ENCODE assay signal across 15 mouse cellular contexts in the genomic region with DNA sequence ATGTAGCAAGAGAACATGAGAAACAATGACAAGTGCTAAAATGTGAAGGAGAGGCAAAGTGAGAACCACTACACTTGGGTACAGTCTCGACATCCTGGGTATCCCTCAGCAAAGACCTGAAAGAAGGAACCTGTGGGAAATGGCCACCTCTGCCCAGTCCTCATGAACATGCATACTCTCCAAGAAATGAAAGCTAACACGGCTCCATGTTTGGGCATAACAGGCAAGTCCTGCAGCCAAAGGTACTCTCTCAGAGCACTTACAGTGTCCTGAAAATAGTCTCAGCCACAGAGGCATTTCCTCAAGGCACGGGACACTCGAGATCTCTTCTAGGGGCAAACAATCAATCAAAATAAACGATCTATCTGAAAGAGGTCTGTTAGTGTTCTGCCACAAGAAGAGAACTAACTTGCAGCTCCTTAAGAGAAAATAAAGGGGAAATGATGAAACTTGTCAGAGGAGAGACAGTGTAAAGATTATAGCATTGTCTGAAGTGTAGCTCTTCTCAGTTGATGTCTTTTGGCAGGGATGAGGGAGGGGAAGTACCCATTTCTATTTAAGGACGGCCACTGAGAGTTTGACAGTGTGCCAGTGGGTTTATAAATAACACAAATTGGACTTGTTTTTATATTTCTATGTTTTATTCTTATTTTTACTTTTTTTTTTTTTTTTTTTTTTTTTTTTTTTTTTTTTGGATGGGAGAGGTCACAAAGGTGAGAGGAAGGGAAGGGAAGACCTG.
A peak's percentile ranks its signal among the peaks of the same experiment; 100 is the strongest.
DNase-seq lines count a peak whose midpoint lies in the region; ATAC-seq and TF ChIP-seq lines count a peak whose summit lies in the region.
"Had no signal": no experiment of that assay in that cellular context is flagged by ENCODE, and none has a peak within 500 bp of the region (broad histone marks: within the 10 kb centered on the region; RNA-seq: fewer than 3 reads in every experiment).

No protein-coding gene starts in this region.

- ATAC-seq in heart, embryonic 12.5 days (ENCODE audit: insufficient number of reproducible peaks, low FRiP score) = no peak
- ATAC-seq: forebrain, postnatal 0 days; intestine, postnatal 0 days had no signal

- TF ChIP-seq CTCF in gastrocnemius, adult 2 months (IDR thresholded peaks at IDR 0.05) = no peak

- intact Hi-C loops in gastrocnemius, adult 2 months (cut with DNase I) = no loop called here

- WGBS in heart, embryonic 12.5 days = 32% methylated on average over 6 of the region's 6 CpGs

- no peak for DNase-seq in gastrocnemius, adult 2 months
- DNase-seq in gastrocnemius, postnatal 4 days (ENCODE audit: low spot score in 2 of 2) = no peak
- DNase-seq in lung, postnatal 36 days = peak; percentile 18
- no peak for DNase-seq in lung, postnatal 25 days (ENCODE audit: low spot score)
- DNase-seq in telencephalon, adult 2 months (ENCODE audit: low read depth, low spot score) = peak; percentile 16
- DNase-seq in left cerebral cortex, adult 18-20 months (ENCODE audit: low spot score in 2 of 2) = no peak
- no peak for DNase-seq in cerebellum, adult 9-11 months
- DNase-seq: adrenal gland, postnatal 14 days; cerebellum, adult 11-12 months; forebrain, postnatal 0 days; right cerebral cortex, postnatal 4 days had no signal

- no peaks in the 10 kb centered on the region for H3K36me3 ChIP-seq in heart, embryonic 12.5 days
- H3K36me3 ChIP-seq: embryonic facial prominence, embryonic 12.5 days; limb, embryonic 13.5 days had no signal

- peak overlapping the region; percentile 54 for H3K4me3 ChIP-seq in gastrocnemius, adult 2 months
- no peak overlapping the region for H3K4me3 ChIP-seq in heart, embryonic 12.5 days
- H3K4me3 ChIP-seq: embryonic facial prominence, embryonic 12.5 days; limb, embryonic 13.5 days had no signal

- no peaks in the 10 kb centered on the region; the same call in 1 of the 2 replicates for H3K4me1 ChIP-seq in heart, embryonic 12.5 days (replicated peaks)
- H3K4me1 ChIP-seq: embryonic facial prominence, embryonic 12.5 days; limb, embryonic 13.5 days had no signal

- H3K27ac ChIP-seq in gastrocnemius, adult 2 months = peak overlapping the region; percentile 46
- peak overlapping the region; percentile 48; the same call in 1 of the 2 replicates for H3K27ac ChIP-seq in heart, embryonic 12.5 days (ENCODE audit: poor library complexity, severe bottlenecking)
- H3K27ac ChIP-seq: embryonic facial prominence, embryonic 12.5 days; limb, embryonic 13.5 days had no signal

- H3K9ac ChIP-seq in heart, embryonic 12.5 days = no peak overlapping the region
- H3K9ac ChIP-seq: embryonic facial prominence, embryonic 12.5 days; forebrain, postnatal 0 days; limb, embryonic 13.5 days had no signal

- H3K9me3 ChIP-seq in heart, embryonic 12.5 days (replicated peaks) = no peaks in the 10 kb centered on the region
- H3K9me3 ChIP-seq: embryonic facial prominence, embryonic 12.5 days; limb, embryonic 13.5 days had no signal

- H3K27me3 ChIP-seq in heart, embryonic 12.5 days (replicated peaks) = no peaks in the 10 kb centered on the region
- H3K27me3 ChIP-seq: embryonic facial prominence, embryonic 12.5 days; limb, embryonic 13.5 days had no signal

- peak overlapping the region; percentile 27; the same call in 1 of the 2 replicates for H3K4me2 ChIP-seq in heart, embryonic 12.5 days
- H3K4me2 ChIP-seq: embryonic facial prominence, embryonic 12.5 days; limb, embryonic 13.5 days had no signal

Comparison
In these comparisons a context has a peak if more than half of its experiments do, and no peak if none do; other contexts are left out.
1. DNase-seq: peak in lung, postnatal 36 days (single experiment) and telencephalon, adult 2 months (single experiment); none in gastrocnemius, adult 2 months (single experiment), gastrocnemius, postnatal 4 days (0 of 2), lung, postnatal 25 days (single experiment), left cerebral cortex, adult 18-20 months (0 of 2) and cerebellum, adult 9-11 months (single experiment).